ENCODE assay signal across 10 mouse cellular contexts in genomic region chr15:25758500-25759086, GRCm38 (mm10).
DNase-seq lines count a peak whose midpoint lies in the region; ATAC-seq and TF ChIP-seq lines count a peak whose summit lies in the region.
"Had no signal": no experiment of that assay in that cellular context is flagged by ENCODE, and none has a peak within 500 bp of the region (broad histone marks: within the 10 kb centered on the region; RNA-seq: fewer than 3 reads in every experiment).

No protein-coding gene starts in this region.

- TF ChIP-seq CTCF in lung, embryonic 14.5 days (IDR thresholded peaks at IDR 0.05; ENCODE audit: low read depth), result 0 out of 2 replicates have a peak, but pooled peaks have one; percentile 15

- H3K36me3 ChIP-seq in lung, embryonic 14.5 days (ENCODE audit: insufficient read depth), result peaks cover 19% of the 10 kb centered on the region; the same call in 1 of the 2 replicates
- H3K36me3 ChIP-seq: G1E; heart, embryonic 15.5 days had no signal

- H3K27ac ChIP-seq in lung, embryonic 14.5 days (ENCODE audit: low read depth), result peak overlapping the region; percentile 95
- H3K27ac ChIP-seq: heart, embryonic 15.5 days had no signal

- peak overlapping the region; percentile 55 for H3K4me2 ChIP-seq in lung, embryonic 14.5 days
- H3K4me2 ChIP-seq: heart, embryonic 15.5 days had no signal

- 56% methylated on average over 15 of the region's 15 CpGs for WGBS in lung, embryonic 14.5 days

- ATAC-seq in lung, embryonic 14.5 days (ENCODE audit: insufficient read depth), result peak; percentile 87

- H3K9me3 ChIP-seq in lung, embryonic 14.5 days (ENCODE audit: low read depth, low read length), result no peaks in the 10 kb centered on the region
- H3K9me3 ChIP-seq: heart, embryonic 15.5 days had no signal

- no peaks in the 10 kb centered on the region for H3K27me3 ChIP-seq in lung, embryonic 14.5 days (ENCODE audit: insufficient read depth, low read length)
- H3K27me3 ChIP-seq: heart, embryonic 15.5 days had no signal

- DNase-seq in right cerebral cortex, postnatal 25 days, result peak; percentile 18
- no peak for DNase-seq in right cerebral cortex, adult 18-20 months
- peak; percentile 80 for DNase-seq in kidney, adult 11 months
- peak; percentile 86 for DNase-seq in lung, embryonic 14.5 days
- DNase-seq in urinary bladder, adult 2 months (ENCODE audit: low spot score), result peak; percentile 59
- no peak for DNase-seq in spleen, adult 18-20 months
- no peak for DNase-seq in frontal cortex, adult 2 months (ENCODE audit: extremely low spot score in 1 of 2, low spot score in 1 of 2)
- no peak for DNase-seq in frontal cortex, postnatal 14 days (ENCODE audit: low spot score in 2 of 2)

- H3K9ac ChIP-seq in lung, embryonic 14.5 days, result peak overlapping the region; percentile 47
- H3K9ac ChIP-seq: heart, embryonic 15.5 days had no signal

- peak overlapping the region; percentile 31 for H3K4me3 ChIP-seq in lung, embryonic 14.5 days (ENCODE audit: low read depth, low read length)
- H3K4me3 ChIP-seq: heart, embryonic 15.5 days had no signal

- H3K4me1 ChIP-seq in lung, embryonic 14.5 days (ENCODE audit: insufficient read depth), result peaks cover 9% of the 10 kb centered on the region
- H3K4me1 ChIP-seq: heart, embryonic 15.5 days had no signal

Comparison
In these comparisons a context has a peak if more than half of its experiments do, and no peak if none do; other contexts are left out.
1. DNase-seq: peak in right cerebral cortex, postnatal 25 days (single experiment), kidney, adult 11 months (single experiment), lung, embryonic 14.5 days (single experiment) and urinary bladder, adult 2 months (single experiment); none in right cerebral cortex, adult 18-20 months (single experiment), spleen, adult 18-20 months (0 of 2), frontal cortex, adult 2 months (0 of 2) and frontal cortex, postnatal 14 days (0 of 2).